Mouse (Mus musculus): Measurements from ENCODE around the gene Tbxas1.

Tbxas1 gene

DNA sequence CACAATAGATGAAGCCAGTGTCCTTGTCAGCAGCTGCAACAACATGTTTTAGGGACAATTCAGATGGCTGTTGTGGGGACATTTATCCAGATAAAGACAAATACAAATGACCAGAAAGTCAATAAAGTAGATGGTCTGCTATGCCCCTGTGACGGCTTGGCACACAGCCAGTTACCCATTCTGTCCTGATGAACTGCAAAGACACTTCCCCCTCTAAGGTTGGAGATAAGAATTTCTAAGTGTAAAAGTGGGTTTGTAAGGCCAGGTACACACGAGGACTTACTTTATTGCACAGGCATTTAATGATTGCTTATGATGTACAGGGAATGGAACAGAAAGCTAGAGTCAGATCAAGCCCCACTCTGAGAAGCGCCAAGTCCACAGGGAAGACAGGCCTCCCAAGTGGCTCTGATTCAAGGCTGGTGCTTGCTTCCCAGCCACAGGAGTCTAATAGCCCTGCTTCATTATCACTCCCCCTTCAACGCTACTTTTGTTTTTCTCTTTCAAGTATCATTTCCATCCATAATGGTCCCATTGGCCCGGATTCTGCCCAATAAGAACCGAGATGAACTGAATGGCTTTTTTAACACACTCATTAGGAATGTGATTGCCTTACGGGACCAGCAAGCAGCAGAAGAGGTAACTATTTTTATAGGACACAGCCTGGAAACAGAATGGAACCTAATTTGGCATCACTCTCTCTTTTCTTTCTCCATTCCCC lies 147.4 kb downstream of the Tbxas1 start:
- no peak overlapping the region for H3K4me3 ChIP-seq (replicated peaks; ENCODE audit: low read length)
- no peaks in the 10 kb centered on the region for H3K36me3 ChIP-seq (ENCODE audit: insufficient read depth, low read length)
- H3K9me3 ChIP-seq (ENCODE audit: low read length): no peaks in the 10 kb centered on the region
- H3K4me1 ChIP-seq (replicated peaks; ENCODE audit: low read depth, low read length): no peaks in the 10 kb centered on the region
- H3K27me3 ChIP-seq (ENCODE audit: insufficient read depth, low read length): no peaks in the 10 kb centered on the region
- no peak for TF ChIP-seq NANOG (IDR thresholded peaks at IDR 0.05; ENCODE audit: borderline replicate concordance, low read length)
- no peak for TF ChIP-seq CTCF (conservative IDR thresholded peaks at IDR 0.05; ENCODE audit: low read length)
- TF ChIP-seq POU5F1 (IDR thresholded peaks at IDR 0.05; ENCODE audit: borderline replicate concordance, low read length): no peak

GRCm38 (mm10) chr6:39024631-39025030 lies 149.4 kb downstream of the Tbxas1 start:
- Histone ChIP-seq H3K36me3 (ENCODE audit: insufficient read depth, low read length) (no peaks in the 10 kb centered on the region), H3K27me3 (ENCODE audit: insufficient read depth, low read length) (no peaks in the 10 kb centered on the region)

GRCm38 (mm10) chr6:39025038-39025437 lies 149.8 kb downstream of the Tbxas1 start:
- no peaks in the 10 kb centered on the region for H3K27me3 ChIP-seq (ENCODE audit: insufficient read depth, low read length)
- H3K36me3 ChIP-seq (ENCODE audit: insufficient read depth, low read length): no peaks in the 10 kb centered on the region
- no peak for TF ChIP-seq POU5F1 (IDR thresholded peaks at IDR 0.05; ENCODE audit: borderline replicate concordance, low read length)
- no peak for TF ChIP-seq NANOG (IDR thresholded peaks at IDR 0.05; ENCODE audit: borderline replicate concordance, low read length)
- no peak for TF ChIP-seq CTCF (conservative IDR thresholded peaks at IDR 0.05; ENCODE audit: low read length)
- H3K4me1 ChIP-seq (replicated peaks; ENCODE audit: low read depth, low read length): no peaks in the 10 kb centered on the region
- no peak overlapping the region for H3K4me3 ChIP-seq (replicated peaks; ENCODE audit: low read length)
- no peaks in the 10 kb centered on the region for H3K9me3 ChIP-seq (ENCODE audit: low read length)

More at GRCm38 (mm10) chr6:39024631-39025030, 149.4 kb downstream of the Tbxas1 start:
- no peaks in the 10 kb centered on the region for H3K4me1 ChIP-seq (replicated peaks; ENCODE audit: low read depth, low read length)
- H3K4me3 ChIP-seq (replicated peaks; ENCODE audit: low read length): no peak overlapping the region
- TF ChIP-seq NANOG (IDR thresholded peaks at IDR 0.05; ENCODE audit: borderline replicate concordance, low read length): no peak
- TF ChIP-seq POU5F1 (IDR thresholded peaks at IDR 0.05; ENCODE audit: borderline replicate concordance, low read length): no peak
- no peak for TF ChIP-seq CTCF (conservative IDR thresholded peaks at IDR 0.05; ENCODE audit: low read length)
- H3K9me3 ChIP-seq (ENCODE audit: low read length): no peaks in the 10 kb centered on the region

GRCm38 (mm10) chr6:39030714-39031113 lies 155.5 kb downstream of the Tbxas1 start:
- no peak for TF ChIP-seq CTCF (conservative IDR thresholded peaks at IDR 0.05; ENCODE audit: low read length)
- TF ChIP-seq NANOG (IDR thresholded peaks at IDR 0.05; ENCODE audit: borderline replicate concordance, low read length): no peak
- TF ChIP-seq POU5F1 (IDR thresholded peaks at IDR 0.05; ENCODE audit: borderline replicate concordance, low read length): no peak
- no peak overlapping the region for H3K4me3 ChIP-seq (replicated peaks; ENCODE audit: low read length)
- no peaks in the 10 kb centered on the region for H3K9me3 ChIP-seq (ENCODE audit: low read length)
- H3K27me3 ChIP-seq (ENCODE audit: insufficient read depth, low read length): no peaks in the 10 kb centered on the region
- no peaks in the 10 kb centered on the region for H3K4me1 ChIP-seq (replicated peaks; ENCODE audit: low read depth, low read length)
- no peaks in the 10 kb centered on the region for H3K36me3 ChIP-seq (ENCODE audit: insufficient read depth, low read length)

DNA sequence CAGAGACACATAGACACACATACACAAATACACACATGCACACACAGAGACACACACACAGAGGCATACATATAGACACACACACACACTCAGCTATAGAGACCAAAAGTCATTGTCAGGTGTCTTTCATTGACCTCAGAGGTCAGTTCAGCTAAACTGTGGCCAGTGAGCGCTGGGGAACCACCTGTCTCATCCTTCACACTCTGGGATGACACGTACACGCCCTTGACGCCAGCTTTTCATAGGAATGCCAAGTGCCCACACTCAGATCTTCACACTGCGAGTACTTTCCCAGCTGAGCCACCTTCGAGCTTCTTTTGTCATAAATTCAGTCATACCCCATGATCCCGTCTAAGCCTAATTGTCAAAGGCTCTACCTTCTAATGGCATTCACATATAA lies 158.5 kb downstream of the Tbxas1 start:
- no peak for TF ChIP-seq NANOG (IDR thresholded peaks at IDR 0.05; ENCODE audit: borderline replicate concordance, low read length)
- TF ChIP-seq POU5F1 (IDR thresholded peaks at IDR 0.05; ENCODE audit: borderline replicate concordance, low read length): no peak
- TF ChIP-seq CTCF (conservative IDR thresholded peaks at IDR 0.05; ENCODE audit: low read length): no peak
- Histone ChIP-seq H3K36me3 (ENCODE audit: insufficient read depth, low read length) (no peaks in the 10 kb centered on the region), H3K4me1 (replicated peaks; ENCODE audit: low read depth, low read length) (no peaks in the 10 kb centered on the region), H3K9me3 (ENCODE audit: low read length) (no peaks in the 10 kb centered on the region), H3K4me3 (replicated peaks; ENCODE audit: low read length) (no peak overlapping the region), H3K27me3 (ENCODE audit: insufficient read depth, low read length) (peaks cover 12% of the 10 kb centered on the region)

DNA sequence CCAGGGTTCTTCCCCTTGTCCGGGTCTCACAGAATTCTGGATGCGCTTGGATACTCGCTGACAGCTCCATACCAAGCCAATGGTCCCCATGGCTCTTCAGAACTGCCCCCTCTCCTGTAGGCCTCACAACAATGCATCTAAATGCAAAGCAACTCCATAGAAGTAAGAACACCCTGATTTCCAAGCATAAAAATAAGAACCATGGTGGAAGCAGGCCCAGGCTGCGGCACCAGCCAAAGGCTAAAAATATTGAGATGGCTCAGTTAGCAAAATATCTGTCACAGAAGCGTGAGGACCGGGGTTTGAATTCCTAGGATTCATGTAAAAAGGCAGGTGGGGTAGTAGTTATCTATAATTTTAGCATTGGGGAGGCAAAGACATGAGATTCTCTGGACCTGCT lies 159.8 kb downstream of the Tbxas1 start:
- Histone ChIP-seq H3K27me3 (ENCODE audit: insufficient read depth, low read length) (peaks cover 12% of the 10 kb centered on the region), H3K36me3 (ENCODE audit: insufficient read depth, low read length) (no peaks in the 10 kb centered on the region), H3K4me1 (replicated peaks; ENCODE audit: low read depth, low read length) (no peaks in the 10 kb centered on the region), H3K4me3 (replicated peaks; ENCODE audit: low read length) (no peak overlapping the region), H3K9me3 (ENCODE audit: low read length) (no peaks in the 10 kb centered on the region)
- TF ChIP-seq POU5F1 (IDR thresholded peaks at IDR 0.05; ENCODE audit: borderline replicate concordance, low read length) (no peak), CTCF (conservative IDR thresholded peaks at IDR 0.05; ENCODE audit: low read length) (no peak), NANOG (IDR thresholded peaks at IDR 0.05; ENCODE audit: borderline replicate concordance, low read length) (no peak)

GRCm38 (mm10) chr6:39036204-39036603 lies 161.0 kb downstream of the Tbxas1 start:
- Histone ChIP-seq H3K36me3 (ENCODE audit: insufficient read depth, low read length) (no peaks in the 10 kb centered on the region), H3K9me3 (ENCODE audit: low read length) (no peaks in the 10 kb centered on the region), H3K4me1 (replicated peaks; ENCODE audit: low read depth, low read length) (no peaks in the 10 kb centered on the region), H3K4me3 (replicated peaks; ENCODE audit: low read length) (no peak overlapping the region), H3K27me3 (ENCODE audit: insufficient read depth, low read length) (peaks cover 12% of the 10 kb centered on the region)
- TF ChIP-seq POU5F1 (IDR thresholded peaks at IDR 0.05; ENCODE audit: borderline replicate concordance, low read length) (no peak), CTCF (conservative IDR thresholded peaks at IDR 0.05; ENCODE audit: low read length) (no peak), NANOG (IDR thresholded peaks at IDR 0.05; ENCODE audit: borderline replicate concordance, low read length) (no peak)

GRCm38 (mm10) chr6:39040451-39040850 lies 165.2 kb downstream of the Tbxas1 start:
- peaks cover 12% of the 10 kb centered on the region for H3K27me3 ChIP-seq (ENCODE audit: insufficient read depth, low read length)
- H3K36me3 ChIP-seq (ENCODE audit: insufficient read depth, low read length): no peaks in the 10 kb centered on the region
- H3K4me3 ChIP-seq (replicated peaks; ENCODE audit: low read length): no peak overlapping the region
- TF ChIP-seq CTCF (conservative IDR thresholded peaks at IDR 0.05; ENCODE audit: low read length) (no peak), POU5F1 (IDR thresholded peaks at IDR 0.05; ENCODE audit: borderline replicate concordance, low read length) (no peak), NANOG (IDR thresholded peaks at IDR 0.05; ENCODE audit: borderline replicate concordance, low read length) (no peak)
- no peaks in the 10 kb centered on the region for H3K4me1 ChIP-seq (replicated peaks; ENCODE audit: low read depth, low read length)
- no peaks in the 10 kb centered on the region for H3K9me3 ChIP-seq (ENCODE audit: low read length)

- H3K4me3 ChIP-seq (replicated peaks; ENCODE audit: low read length): no peak overlapping the region
- H3K36me3 ChIP-seq (ENCODE audit: insufficient read depth, low read length): no peaks in the 10 kb centered on the region
- peaks cover 32% of the 10 kb centered on the region for H3K27me3 ChIP-seq (ENCODE audit: insufficient read depth, low read length)
- no peaks in the 10 kb centered on the region for H3K9me3 ChIP-seq (ENCODE audit: low read length)
- no peaks in the 10 kb centered on the region for H3K4me1 ChIP-seq (replicated peaks; ENCODE audit: low read depth, low read length)
- no peak for TF ChIP-seq POU5F1 (IDR thresholded peaks at IDR 0.05; ENCODE audit: borderline replicate concordance, low read length)
- TF ChIP-seq NANOG (IDR thresholded peaks at IDR 0.05; ENCODE audit: borderline replicate concordance, low read length): no peak
- TF ChIP-seq CTCF (conservative IDR thresholded peaks at IDR 0.05; ENCODE audit: low read length): no peak
Measured at GRCm38 (mm10) chr6:39049141-39049540, 173.9 kb downstream of the Tbxas1 start.
